Mouse (Mus musculus): ENCODE measurements around the gene Gpr155. TPM values are rescaled to one million over a fixed set of nuclear protein-coding genes. Genes with fewer than 3 reads are reported as not detected.

Gene Gpr155
- 2.3 and 5.0 TPM in 2 replicates for polyA plus RNA-seq (2012; ENCODE audit: low replicate concordance)

DNA sequence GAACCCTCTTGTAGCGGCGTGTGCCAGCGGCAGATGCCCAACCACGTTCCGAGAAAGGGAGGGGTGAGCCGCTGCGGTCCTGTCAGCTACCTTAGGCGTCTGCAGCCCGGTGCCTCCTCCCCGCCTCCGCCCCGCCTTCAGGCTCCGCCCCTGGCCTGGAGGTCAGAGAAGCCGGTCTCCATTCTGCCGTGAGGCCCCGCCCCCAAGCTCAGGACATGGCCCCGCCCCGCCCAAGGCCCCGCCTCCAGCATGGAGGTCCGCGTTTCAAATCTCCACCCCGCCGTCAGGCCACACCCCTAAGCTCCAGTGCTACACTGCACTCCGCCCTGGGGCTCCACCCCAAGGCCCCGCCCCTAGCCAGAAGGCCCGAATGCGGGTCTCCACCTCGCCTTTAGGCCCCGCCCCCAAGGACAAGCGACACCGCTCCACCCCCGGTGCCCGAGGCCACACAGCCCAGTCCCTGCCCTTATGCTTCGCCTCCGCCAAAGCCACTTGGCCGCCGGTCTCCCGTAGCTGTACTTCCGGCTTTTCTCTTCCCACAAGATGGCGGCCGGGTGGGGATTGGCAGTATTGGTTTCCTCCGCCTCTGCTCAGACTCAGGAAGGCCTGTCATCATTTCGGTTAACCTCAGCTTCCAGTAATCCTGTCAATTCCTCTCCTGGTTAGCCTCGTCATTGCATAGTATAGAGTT lies at the start of gene Gpr155:
TSS of gene Gpr155 (minus strand) at position 217 of the 691 bp plus-strand sequence.

DNA sequence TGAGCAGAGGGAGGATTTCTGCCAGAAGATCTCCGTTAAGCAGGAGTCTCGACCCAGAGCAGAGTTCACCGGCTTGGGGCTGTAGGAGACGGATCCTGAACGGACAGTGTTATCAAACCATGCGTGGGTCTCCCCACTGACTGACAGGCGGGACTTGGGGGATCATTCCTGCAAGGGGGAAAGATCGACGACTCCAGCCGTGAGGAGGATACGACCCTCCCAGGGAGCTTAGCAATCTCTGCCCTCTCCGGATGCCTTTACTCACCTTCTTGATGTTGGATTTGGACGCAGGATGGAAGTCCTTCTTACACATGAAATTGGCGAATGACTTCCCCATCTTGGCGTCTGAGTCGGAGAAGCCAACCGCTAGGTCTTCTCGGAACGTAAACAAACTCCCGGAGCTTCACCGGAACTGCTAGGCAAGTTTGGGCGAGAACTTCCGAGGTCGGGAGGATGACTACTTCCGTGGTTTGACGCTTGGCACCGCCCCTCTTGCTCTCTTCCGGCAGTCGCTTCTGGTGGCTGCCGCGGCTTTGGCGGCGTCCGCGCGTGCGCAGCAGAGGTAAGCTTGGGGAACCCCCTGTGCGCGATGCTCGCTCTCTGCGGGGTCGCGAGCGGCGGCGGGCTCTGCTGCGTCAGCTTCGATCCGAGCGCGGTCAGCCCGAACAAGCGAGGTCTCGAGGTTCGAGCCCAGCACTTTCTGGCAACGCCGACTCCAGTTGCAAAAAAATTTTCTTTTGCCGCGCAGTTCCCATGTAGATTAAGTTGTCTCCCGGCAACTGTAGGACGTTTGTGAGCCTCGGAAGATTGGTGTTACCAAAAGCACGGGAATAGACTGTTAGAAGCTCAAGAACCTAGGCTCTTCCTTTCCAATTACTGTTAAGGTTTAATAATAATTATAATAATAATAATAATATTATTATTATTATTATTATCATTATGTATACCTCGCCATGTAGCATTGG lies 73.9 kb downstream of the Gpr155 start, which contains the start of the genes Scrn3 and Cir1:
TSS of gene Scrn3 (plus strand) at position 450 of the 965 bp plus-strand sequence.
TSS of gene Cir1 (minus strand) at position 550 of the 965 bp plus-strand sequence.

Other genes starting within 250 kb of the Gpr155 start
- 7.4 and 17.0 TPM in 2 replicates for gene Ola1, start 167.6 kb downstream of the Gpr155 start, polyA plus RNA-seq (2012; ENCODE audit: low replicate concordance)
- not detected in 2 replicates for gene Sp9, start 114.6 kb downstream of the Gpr155 start, polyA plus RNA-seq (2012; ENCODE audit: low replicate concordance)
- gene Scrn3, start 74.0 kb downstream of the Gpr155 start, polyA plus RNA-seq (2012; ENCODE audit: low replicate concordance), result 0.37 and 1.4 TPM in 2 replicates
- 8.4 and 13.8 TPM in 2 replicates for gene Cir1, start 73.9 kb downstream of the Gpr155 start, polyA plus RNA-seq (2012; ENCODE audit: low replicate concordance)
- 639 and 2,097 TPM in 2 replicates for gene Wipf1, start 143.2 kb upstream of the Gpr155 start, polyA plus RNA-seq (2012; ENCODE audit: low replicate concordance)
- not detected in 2 replicates for gene Chrna1, start 193.8 kb upstream of the Gpr155 start, polyA plus RNA-seq (2012; ENCODE audit: low replicate concordance)

Data from hematopoietic multipotent progenitor cell, adult 10-12 weeks (in vitro differentiated cells).